Comparison of ENCODE assay signal across 29 mouse cellular contexts in the genomic region with DNA sequence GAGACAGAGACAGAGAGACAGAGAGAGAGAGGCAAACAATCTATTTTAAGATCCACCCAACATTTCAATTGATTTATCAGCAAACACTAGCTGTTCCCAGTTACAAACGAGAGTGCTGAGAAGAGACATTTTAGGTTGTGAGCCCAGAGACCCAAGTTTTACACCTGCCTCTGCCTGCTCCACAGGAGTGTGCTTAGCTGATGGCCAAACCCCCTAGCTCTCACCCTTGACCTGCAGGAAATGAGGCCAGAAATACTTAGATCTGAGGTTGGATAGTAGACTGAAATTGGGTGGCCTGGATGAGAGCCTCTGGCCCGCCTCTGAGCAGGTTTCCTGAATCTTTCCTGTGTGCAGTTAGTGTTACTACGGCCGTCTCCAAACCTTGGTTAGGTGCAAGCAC. TPM values are rescaled to one million over a fixed set of nuclear protein-coding genes. Genes with fewer than 3 reads are reported as not detected.
"Had no signal": no experiment of that assay in that cellular context is flagged by ENCODE, and none has a peak within 500 bp of the region (broad histone marks: within the 10 kb centered on the region; RNA-seq: fewer than 3 reads in every experiment).

No protein-coding gene starts in this region.

- H3K4me3 ChIP-seq: embryonic facial prominence, embryonic 10.5 days; embryonic facial prominence, embryonic 12.5 days; embryonic facial prominence, embryonic 13.5 days; embryonic facial prominence, embryonic 15.5 days; erythroblast, embryonic 14.5 days; forebrain, embryonic 10.5 days; forebrain, embryonic 12.5 days; forebrain, embryonic 13.5 days; forebrain, embryonic 15.5 days; gastrocnemius, adult 2 months had no signal

- H3K9me3 ChIP-seq: embryonic facial prominence, embryonic 10.5 days; embryonic facial prominence, embryonic 12.5 days; embryonic facial prominence, embryonic 13.5 days; embryonic facial prominence, embryonic 15.5 days; forebrain, embryonic 10.5 days; forebrain, embryonic 12.5 days; forebrain, embryonic 13.5 days; forebrain, embryonic 15.5 days had no signal

- DNase-seq: cerebellum, adult 18-20 months; cerebellum, adult 2 months; cerebellum, adult 8-10 months; cerebellum, adult 9-10 months; cerebellum, adult 9-11 months; cerebellum, postnatal 10 days; cerebellum, postnatal 14 days; cerebellum, postnatal 25 days; cerebellum, postnatal 36 days; embryo, embryonic 11 days; forebrain, postnatal 0 days; gastrocnemius, adult 2 months; gastrocnemius, postnatal 10 days; gastrocnemius, postnatal 14 days; gastrocnemius, postnatal 25 days; gastrocnemius, postnatal 36 days had no signal

- H3K27ac ChIP-seq: embryonic facial prominence, embryonic 10.5 days; embryonic facial prominence, embryonic 12.5 days; embryonic facial prominence, embryonic 13.5 days; embryonic facial prominence, embryonic 15.5 days; forebrain, embryonic 10.5 days; forebrain, embryonic 12.5 days; forebrain, embryonic 13.5 days; forebrain, embryonic 15.5 days; gastrocnemius, adult 2 months had no signal

- H3K36me3 ChIP-seq: forebrain, embryonic 12.5 days; forebrain, embryonic 15.5 days had no signal

- ATAC-seq: forebrain, embryonic 13.5 days; forebrain, embryonic 14.5 days; forebrain, embryonic 15.5 days; forebrain, embryonic 16.5 days; forebrain, postnatal 0 days had no signal

- H3K4me2 ChIP-seq: embryonic facial prominence, embryonic 12.5 days; embryonic facial prominence, embryonic 13.5 days; embryonic facial prominence, embryonic 15.5 days; forebrain, embryonic 12.5 days; forebrain, embryonic 13.5 days; forebrain, embryonic 15.5 days had no signal

- H3K9ac ChIP-seq: embryonic facial prominence, embryonic 12.5 days; embryonic facial prominence, embryonic 13.5 days; embryonic facial prominence, embryonic 15.5 days; forebrain, embryonic 12.5 days; forebrain, embryonic 13.5 days; forebrain, embryonic 15.5 days; forebrain, postnatal 0 days had no signal

- H3K27me3 ChIP-seq: embryonic facial prominence, embryonic 12.5 days; embryonic facial prominence, embryonic 13.5 days; embryonic facial prominence, embryonic 15.5 days; forebrain, embryonic 12.5 days; forebrain, embryonic 13.5 days; forebrain, embryonic 15.5 days had no signal

- H3K4me1 ChIP-seq: embryonic facial prominence, embryonic 10.5 days; embryonic facial prominence, embryonic 12.5 days; forebrain, embryonic 12.5 days; forebrain, embryonic 13.5 days; forebrain, embryonic 15.5 days had no signal

RNA-seq across cellular contexts. Expression of a gene that starts 15.8 kb away (rescaled TPM):
- total RNA-seq: common myeloid progenitor, adult 5-6 weeks; granulocyte monocyte progenitor cell, adult 5-6 weeks had no signal
- polyA plus RNA-seq: erythroblast, embryonic 14.5 days had no signal

RNA-seq across cellular contexts. Expression of a gene that starts 35.9 kb away (rescaled TPM):
- total RNA-seq: common myeloid progenitor, adult 5-6 weeks; granulocyte monocyte progenitor cell, adult 5-6 weeks had no signal
- polyA plus RNA-seq: erythroblast, embryonic 14.5 days had no signal
